Mouse (Mus musculus) ovary, postnatal 14 days (tissue): ENCODE measurements around the gene Alkbh6.
A peak's percentile ranks its signal among the peaks of the same experiment; 100 is the strongest.

ENCODE experiments used
- DNase-seq: peaks from one replicate; pipeline ENCODE4 v3.0.0; 2022; ENCODE audit warnings: low spot score

Gene Alkbh6

DNA sequence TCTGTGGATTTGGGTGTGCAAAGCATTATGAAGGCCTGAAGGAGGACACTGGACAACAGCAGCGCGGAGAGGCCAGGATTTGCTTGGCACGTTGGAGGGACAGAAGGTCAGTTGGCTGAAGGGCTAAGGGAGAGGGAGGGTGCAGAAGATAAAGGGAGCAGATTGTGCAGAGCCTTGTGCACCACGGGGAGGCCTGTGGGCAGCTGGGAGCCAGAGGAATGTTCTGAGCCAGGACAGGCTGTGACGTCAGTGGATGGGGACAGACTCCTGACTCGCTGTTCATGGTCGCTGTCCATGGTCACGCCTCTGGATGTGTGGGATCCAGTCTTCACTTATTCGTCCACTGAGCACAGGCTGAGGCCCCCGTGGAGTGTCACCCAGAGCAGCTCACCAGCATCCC is 13.4 kb upstream of the Alkbh6 start:
- DNase-seq: no peak

DNA sequence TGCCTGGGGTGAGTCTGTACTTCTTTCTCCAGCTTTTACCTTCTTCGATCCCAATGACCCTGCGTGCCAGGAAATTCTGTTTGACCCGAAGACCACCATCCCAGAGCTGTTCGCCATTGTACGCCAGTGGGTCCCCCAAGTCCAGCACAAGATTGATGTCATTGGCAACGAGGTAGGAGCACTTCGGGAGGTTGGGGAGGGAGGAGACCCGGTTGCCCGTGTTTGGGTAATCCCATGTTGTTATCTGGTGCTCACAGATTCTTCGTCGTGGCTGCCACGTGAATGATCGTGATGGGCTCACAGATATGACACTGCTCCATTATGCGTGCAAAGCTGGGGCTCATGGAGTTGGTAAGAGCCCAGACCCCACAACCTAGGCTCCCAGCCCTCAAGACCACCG is 11.7 kb upstream of the Alkbh6 start:
- DNase-seq: no peak

DNA sequence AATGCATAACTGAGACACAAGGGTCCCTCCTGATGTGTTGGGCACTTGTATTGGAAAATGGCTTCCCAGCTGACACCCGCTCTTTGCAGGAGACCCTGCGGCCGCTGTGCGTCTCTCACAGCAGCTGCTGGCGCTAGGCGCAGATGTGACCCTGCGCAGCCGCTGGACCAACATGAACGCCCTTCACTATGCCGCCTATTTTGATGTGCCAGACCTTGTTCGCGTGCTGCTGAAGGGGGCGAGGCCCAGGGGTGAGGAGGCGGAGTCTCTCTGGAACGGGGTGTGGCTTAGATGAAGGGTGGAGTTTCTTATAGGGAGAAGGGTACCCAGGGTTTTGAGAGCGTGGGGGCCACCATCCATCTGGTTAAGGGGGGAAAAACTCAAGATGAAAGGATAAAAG is 11.3 kb upstream of the Alkbh6 start:
- DNase-seq: no peak

DNA sequence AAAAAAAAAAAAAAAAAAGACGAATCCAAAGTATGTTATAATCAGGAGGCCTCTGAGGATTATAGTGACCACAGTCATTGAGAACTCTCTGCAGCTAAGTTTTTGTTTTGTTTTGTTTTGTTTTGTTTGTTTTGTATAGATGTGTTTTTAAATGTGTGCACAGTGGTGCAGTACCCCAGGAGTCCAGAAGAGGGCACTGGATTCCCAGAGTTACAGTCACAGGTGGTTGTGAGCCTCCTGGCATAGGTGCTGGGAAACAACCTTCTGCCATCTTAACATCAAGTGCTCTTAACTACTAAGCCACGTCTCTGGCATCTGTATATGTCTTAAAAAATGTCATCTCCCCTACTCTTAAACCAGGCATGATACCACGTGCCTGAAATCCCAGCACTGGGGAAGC is 7.6 kb upstream of the Alkbh6 start:
- DNase-seq: no peak

DNA sequence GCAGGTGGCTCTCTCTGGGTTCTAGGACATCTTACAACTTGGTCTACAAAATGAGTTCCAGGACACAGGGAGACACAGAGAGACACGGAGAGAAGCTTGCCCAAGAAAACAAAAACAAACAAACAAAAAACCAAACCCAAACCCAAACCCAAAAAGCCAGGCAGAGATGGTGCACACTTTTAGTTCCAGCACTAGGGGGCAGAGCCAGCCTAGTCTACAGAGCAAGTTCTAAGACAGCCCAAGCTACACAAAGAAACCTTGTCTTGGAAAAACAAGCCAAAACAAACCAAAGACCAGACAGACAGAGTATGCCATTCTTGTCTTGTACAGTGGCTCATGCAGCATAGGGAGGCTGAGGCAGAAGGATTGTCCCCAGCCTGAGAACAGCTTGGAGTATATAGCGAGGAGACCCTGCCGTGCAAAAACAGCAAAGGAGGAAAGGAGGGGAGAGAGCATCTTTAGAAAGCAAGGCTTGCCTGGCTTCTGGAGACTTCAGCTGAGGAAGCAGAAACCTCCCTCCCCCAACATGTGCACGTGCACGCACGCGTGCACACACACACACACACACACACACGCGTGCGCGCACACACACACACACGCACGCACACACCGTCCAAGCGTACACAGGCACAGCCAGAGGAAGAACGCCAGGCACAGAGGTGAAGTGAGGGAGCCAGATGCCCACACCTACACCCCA is 2.3 kb upstream of the Alkbh6 start:
- no peak for DNase-seq

DNA sequence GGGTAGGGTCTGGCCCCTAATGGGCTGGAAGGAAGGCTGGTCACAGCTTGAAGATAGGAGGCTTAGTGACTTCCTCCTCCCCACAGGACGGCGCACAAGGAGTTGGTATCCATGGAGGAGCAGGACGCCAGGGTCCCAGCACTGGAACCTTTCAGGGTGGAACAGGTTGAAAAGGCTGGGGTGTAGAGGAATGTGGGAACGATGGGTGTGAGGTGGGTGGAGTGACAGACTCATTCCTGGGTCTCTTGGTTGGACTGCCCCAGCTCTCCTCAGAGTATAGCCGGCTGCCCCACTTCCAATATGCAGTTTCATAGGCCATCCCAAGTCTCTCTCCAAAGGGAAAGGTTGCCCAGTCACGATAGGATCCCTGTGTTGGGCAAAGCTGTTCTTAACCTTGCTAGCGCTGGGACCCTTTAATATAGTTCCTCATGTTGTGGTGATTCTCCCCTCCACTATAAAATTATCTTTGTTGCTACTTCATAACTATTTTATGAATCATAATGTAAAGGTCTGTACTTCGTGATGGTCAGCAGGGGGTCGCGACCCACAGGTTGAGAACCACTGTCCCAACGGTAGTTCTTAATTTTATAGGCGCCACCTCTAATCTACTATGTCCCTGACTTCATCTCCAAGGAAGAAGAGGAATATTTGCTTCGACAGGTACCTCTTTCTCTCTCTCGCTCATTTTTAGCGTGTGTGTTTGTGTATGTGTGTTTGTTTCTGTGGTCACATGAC is 1.0 kb downstream of the Alkbh6 start:
- no peak for DNase-seq

DNA sequence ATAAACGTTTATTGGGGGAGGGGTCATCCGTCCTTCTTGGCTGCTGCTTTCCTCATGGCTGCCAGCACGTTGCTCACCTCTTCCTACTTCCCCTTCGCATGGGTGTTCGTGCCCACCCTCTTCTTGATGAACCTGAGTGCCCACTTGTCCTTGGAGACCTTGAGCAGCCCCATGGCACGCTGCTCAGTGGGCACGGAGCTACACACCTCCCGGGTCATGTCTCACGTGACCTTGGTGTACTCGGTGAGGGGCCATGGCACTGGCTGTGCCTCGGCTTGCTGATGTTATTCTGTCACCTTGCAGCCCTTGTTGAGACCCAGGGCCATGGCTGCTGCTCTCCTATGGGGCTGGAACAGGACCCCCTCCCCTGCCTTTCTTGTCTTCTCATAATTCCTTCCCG is 1.6 kb downstream of the Alkbh6 start:
- no peak for DNase-seq

DNA sequence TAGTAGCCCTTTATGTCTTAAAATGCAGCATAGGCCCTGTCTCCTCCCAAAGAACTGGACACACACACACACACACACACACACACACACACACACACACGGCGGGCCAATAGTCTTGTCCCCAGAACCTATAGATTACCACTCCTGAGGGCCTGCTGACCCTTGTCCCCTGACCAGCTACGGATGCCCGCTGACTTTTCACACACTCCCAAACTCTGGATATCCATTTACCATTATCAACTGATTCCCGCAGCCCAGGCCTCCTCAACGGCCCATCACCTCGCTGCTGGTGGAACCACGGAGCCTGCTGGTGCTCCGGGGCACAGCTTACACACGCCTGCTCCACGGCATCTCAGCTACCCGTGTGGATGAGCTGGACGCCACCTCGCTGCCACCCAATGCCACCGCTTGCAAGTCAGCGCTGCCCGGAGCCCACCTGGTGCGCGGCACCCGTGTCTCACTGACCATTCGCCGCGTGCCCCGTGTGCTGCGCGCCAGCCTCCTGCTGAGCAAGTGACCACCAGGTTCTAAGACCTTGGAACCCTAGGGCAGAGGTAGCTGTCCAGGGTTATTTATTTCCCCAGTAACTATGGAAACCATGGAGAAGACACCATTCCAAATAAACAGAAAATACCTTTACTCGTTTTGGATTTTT is 5.3 kb downstream of the Alkbh6 start:
- DNase-seq: no peak

DNA sequence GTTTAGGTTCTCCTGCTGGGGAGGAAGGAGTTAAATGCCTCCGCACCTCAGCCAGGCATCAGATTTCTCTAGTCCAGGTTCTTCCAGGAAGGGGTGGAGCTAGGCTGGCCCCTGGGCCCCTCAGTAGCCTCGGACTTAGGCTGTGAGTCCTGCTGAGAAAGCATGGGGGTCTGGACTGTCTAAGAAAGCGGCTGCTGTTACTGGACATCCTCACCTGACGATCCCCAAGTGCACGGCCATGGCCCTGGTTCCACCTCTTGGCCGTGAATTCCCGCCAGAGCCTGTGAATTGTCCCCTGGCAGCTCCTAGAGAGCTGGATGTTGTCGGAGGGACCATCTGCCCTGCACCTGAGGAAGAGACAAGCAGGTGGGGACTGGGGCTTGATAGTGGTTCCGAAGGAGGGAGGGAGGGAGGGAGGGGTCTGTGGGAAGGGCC is 6.2 kb downstream of the Alkbh6 start, which contains the start of gene Syne4:
TSS of gene Syne4 (plus strand) at position 87 of the 435 bp plus-strand sequence.
- DNase-seq: no peak

DNA sequence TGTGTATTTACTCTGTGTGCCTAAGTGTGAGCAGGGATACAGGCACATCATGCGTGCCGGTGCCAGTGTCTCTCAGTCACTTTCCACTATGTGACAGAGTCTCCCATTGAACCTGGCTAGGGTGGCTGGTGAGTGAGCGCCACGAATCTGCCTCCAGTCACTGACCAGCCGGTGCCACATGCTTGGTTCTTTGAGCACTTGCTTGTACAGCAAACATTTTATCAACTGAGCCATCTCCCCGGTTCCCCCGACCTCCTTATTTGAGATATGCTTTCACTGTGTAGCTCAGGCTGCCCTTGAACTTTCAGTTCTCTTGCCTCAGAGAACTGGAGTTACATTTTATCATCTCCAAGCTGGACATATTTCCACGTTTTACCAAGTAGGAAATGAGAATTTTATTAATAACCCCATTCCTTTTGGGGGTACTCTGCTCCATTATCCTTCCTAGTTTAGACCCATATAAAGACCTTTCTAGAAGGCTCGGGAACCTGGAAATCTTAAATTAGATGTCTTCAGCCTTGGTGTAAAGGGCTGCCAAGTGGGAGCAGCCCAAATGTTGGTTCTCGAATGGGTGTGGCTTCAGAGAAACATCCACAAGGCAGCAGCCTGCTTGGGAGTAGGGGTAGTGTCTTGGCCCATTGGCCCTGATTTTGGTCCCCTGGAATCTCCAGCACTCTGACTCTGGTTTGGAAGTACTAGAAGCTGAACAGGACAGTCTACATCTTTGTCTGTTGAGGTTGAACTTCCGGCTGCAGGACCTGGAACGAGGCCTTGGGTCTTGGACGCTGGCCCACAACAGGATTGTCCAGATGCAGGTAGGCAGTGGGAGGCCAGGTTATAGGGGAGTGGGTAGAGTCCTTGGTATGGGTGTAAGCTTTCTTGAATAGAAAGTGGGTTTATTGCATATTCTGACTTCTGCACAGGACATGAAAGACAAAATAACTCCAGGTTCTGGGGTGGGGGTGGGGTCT is 7.3 kb downstream of the Alkbh6 start:
- no peak for DNase-seq

DNA sequence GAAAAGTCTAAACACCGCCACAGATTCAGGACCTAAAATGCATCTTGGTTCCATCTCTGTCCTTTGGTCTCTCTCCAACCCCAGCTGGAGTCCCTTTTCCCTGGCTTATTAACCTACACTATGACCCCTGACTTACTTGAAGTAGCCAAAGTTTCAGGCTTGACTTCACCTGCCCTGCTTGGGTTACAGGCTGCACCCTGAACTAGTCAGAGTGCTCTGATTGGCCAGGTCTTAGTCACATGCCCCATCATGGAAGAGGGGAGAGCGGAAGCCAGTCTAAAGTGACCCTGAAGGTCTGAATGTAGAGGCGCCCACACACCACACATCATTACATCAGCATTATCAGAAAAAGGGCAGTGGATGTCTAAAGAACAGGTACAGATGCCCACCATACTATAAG is 9.6 kb downstream of the Alkbh6 start:
- no peak for DNase-seq

DNA sequence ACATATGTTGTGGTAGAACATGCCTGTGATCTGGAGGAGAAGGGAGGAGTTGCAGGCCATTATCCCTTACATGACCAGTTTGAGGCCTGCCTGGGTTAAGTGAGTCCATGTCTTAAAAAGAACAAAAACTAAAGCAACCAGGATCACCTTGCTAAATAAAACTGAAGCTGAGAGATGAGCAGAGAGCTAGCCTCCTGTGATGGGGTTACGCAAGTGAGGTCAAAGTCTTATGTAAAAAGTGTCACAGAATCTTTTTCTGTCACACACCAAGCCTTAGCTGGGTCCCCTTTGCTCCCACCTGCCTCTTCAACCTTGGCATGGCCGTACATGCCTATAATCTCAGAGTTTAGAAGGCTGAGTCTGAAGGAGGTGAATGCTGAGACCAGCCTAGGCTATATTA is 12.4 kb downstream of the Alkbh6 start:
- DNase-seq: no peak

DNA sequence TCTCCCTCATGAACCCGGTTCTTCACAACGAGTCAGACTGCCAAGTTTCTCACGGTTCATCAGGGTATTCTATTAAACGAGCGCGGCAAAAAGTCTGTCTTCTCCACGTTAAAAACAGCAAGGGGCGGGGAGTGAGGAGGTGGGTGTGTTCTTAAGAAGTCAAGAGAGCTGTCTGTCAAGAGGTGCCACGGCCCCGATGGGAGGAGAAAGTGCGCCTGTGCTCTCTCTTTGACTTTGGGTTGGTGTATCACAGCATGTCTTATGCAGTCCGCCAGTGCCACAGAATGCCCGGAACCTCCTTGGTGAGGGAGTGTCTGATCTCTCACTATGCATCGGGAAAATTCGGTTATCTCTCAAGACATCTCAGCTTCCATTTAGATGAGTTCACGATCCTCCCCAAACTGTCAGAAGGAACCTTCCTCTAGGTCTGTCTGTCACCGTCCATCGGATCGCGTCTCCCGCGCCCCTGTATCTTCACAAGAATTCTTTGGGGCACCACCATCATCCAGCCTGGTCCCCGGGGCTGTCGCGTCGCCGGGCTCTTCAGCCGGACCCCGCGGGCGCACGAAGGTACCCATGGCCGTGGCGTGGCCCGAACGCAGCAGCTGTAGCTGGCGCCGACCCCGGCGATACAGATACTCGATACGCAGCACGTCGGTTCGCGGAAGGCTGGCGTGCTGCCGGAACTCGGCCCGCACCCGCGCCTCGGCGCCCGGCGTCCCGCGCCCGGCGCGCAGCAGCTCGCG is 13.2 kb downstream of the Alkbh6 start, which contains the start of gene E130208F15Rik:
TSS of gene E130208F15Rik (plus strand) at position 202 of the 746 bp plus-strand sequence.
- peak; percentile 29 for DNase-seq

DNA sequence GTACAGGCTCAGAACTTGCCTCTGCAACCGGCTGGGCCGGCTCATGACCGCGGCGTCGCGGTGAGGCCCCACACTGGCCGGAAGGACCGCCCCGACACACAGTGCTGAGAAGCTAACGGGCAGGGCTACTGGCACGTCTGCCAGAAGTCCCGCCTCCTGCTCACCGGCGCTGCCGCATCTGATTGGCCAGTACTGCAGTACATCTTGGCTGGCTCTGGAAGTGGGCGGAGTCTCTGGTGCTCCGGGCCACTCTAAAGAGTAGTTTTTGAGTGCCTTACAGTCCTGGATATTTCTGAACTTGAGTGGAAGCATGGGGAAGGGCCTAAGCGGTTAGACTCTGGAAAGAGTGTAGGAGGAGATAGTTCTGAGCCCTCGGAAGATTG is 13.8 kb downstream of the Alkbh6 start:
- DNase-seq: peak; percentile 95

DNA sequence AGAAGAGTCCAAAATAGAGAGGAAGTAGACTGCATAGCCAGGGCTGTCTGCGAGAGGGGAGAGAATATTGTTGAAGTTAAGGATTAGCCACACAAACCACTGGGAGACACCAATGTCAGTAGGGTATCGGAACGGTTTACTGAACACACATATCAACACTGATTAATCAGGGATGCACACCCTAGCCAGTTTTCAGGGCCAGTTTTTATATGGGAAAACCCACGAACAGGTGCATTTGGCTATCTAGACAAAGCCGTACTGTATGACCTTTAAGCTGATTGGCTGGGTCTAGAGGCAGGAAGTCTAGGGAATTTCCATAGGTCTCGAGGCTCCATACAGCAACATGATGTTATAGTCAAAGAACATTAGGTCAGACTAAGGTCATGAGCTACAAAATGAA is 14.3 kb downstream of the Alkbh6 start:
- no peak for DNase-seq

DNA sequence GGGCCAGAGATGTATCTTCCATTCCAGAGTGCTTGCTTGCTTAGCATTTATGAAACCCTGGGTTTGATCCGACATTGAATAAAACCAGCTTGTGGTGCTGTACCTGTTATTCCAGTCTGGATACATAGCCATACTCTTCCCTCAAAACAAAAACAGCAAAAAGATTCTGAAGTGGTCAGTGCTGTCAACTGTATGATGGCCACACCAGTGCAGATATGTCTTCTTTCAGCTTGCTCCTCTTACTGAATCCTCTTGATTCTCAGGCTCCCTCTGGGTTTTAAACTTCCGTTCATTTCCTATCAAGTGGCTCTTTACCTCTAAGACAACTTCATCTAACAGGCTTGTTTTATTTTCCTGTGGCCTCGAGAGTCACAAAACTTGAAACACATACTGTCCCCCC is 15.3 kb downstream of the Alkbh6 start, which contains the start of gene Sdhaf1:
TSS of gene Sdhaf1 (minus strand) at position 101 of the 400 bp plus-strand sequence.
- no peak for DNase-seq

DNA sequence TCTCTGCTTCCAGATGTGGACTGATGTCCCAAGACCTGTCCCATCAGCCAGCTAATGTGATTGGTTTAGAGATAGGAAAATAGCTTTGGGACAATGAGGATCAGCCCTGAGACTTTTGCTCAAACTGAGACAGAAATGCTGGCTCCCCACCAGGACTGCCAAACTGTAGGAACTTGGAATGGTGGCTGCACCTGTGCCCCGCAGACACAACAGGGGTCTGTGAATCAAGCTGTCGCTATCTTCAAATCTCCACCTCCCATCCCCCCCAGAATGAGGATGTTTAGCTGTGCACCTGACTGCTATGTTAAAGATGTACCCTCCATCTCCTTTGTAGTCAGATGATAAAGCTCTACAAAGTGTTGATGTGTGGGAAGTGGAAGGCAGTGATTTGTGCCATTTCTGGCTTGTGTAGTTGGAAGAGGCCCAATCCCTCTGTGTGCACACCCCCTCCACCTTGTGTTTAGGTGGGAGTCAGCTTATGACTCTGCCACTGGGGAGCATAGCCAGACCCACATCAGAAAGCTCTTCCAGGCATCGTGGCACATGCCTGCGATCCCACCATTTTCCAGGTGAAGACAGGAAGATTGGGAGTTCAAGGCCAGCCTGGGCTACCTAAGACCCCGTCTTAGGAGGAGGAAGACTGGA is 15.9 kb downstream of the Alkbh6 start:
- no peak for DNase-seq

DNA sequence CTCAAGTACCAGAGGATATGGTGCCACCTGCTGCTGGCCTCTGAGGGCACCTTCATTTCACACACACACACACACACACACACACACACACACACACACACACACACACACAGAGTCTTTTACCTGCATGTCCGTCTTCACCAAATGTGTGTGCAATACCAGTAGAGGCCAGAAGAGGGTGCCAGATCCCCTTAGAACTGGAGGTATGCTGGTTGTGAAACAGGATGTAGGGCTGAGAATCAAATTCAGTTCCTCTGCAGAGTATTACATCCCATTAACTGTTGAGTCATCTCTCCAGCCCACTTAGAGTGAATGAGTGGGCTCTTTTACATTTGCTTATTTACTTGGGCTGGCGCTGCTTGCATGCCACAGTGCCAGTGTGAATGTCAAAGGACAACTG is 16.8 kb downstream of the Alkbh6 start:
- DNase-seq: peak; percentile 45

DNA sequence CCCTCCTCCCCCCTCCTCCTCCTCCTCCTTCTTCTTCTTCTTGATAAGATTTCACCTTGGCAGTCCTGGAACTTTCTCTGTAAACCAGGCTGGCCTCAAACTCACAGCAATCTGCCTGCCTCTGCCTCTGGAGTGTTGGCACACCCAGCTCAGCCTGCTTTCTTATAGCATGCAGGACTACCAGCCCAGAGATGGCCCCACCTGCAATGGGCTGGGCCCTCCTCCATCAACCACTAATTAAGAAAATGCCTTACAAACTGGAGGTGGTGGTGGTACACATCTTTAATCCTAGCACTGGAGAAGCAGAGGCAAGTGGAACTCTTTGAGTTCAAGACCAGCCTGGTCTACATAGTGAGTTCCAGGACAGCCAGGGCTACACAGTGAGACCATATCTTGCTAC is 17.9 kb downstream of the Alkbh6 start:
- no peak for DNase-seq

DNA sequence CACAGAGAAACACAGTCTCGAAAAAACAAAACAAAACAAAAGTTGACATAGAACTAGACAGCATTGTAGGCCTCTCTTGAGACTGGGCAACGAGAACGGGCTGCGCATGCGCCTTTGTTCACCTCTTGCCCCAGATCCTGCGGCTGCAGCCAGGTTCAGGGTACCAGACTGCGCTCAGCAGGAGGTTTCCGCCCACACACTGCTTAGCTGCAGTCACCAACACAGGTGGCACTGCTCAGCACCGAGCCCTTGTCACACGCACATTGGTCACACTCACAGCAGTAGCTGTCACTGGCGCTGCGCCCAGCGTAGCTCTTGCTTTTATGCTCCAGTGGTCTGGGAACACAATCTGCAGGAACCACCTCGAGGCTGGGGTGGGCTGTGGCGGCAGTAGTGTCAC is 18.6 kb downstream of the Alkbh6 start:
- no peak for DNase-seq

DNA sequence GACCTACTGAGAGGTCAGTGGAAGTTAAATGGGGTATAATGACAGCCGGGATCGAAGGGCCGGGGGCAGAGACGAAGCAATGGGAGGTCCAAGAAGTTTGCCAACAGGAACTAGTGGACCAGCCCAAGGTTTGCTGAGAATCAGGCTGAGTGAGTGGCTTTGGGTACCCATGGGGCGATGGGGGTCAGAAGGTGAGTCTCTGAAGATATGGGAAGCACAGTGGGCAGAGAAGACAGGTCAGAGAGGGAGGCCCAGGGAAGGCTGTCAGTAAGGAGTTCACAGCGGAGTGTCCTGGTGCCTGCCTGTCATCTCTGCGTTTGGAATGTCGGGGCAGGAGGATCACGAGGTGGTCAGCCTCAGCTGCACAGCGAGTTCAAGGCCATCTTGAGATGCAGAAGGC is 19.9 kb downstream of the Alkbh6 start:
- DNase-seq: no peak
